Mouse (Mus musculus) regulatory T cell (primary cell): ENCODE data around the gene Wdr43.
"Not testable (repeated sequence)": the region's sequence is repeated elsewhere in the genome, so short reads cannot be mapped to it uniquely, and the experiment has no call there.

Experiments used
- in situ Hi-C: fragments of 300-600 bp; cut with MboI, MseI; formaldehyde crosslinking; loops from one replicate; pipeline ENCODE4 v1.15.1; 2025; ENCODE audit warnings: high pct_unique_total_duplicates

Wdr43 gene

GRCm38 (mm10) chr17:71615638-71616318 is at the start of gene Wdr43:
Wdr43 (plus strand) TSS chr17:71615895.
- in situ Hi-C loops, result loop anchor here (10.0 kb wide), 1 partner anchor 141 kb away; the partner anchor contains the start of gene Smchd1

- in situ Hi-C loops, result no loop called here
Observed at GRCm38 (mm10) chr17:71579176-71579705, 36.5 kb upstream of the Wdr43 start.

- in situ Hi-C loops, result no loop called here
Observed at GRCm38 (mm10) chr17:71597881-71598658, 17.6 kb upstream of the Wdr43 start.

- in situ Hi-C loops, result no loop called here
Observed at GRCm38 (mm10) chr17:71598659-71599554, 16.8 kb upstream of the Wdr43 start.

GRCm38 (mm10) chr17:71616319-71617032 is 781 bp downstream of the Wdr43 start:
- in situ Hi-C loops, result loop anchor here (10.0 kb wide), 1 partner anchor 142 kb away; the partner anchor contains the start of gene Smchd1

GRCm38 (mm10) chr17:71617033-71617362 is 1.3 kb downstream of the Wdr43 start:
- in situ Hi-C loops, result loop anchor here (10.0 kb wide), 1 partner anchor 142 kb away; the partner anchor contains the start of gene Smchd1

GRCm38 (mm10) chr17:71617974-71618373 is 2.3 kb downstream of the Wdr43 start:
- in situ Hi-C loops, result loop anchor here (10.0 kb wide), 1 partner anchor 143 kb away; the partner anchor contains the start of gene Smchd1

GRCm38 (mm10) chr17:71631806-71632205 is 16.1 kb downstream of the Wdr43 start:
- in situ Hi-C loops, result no loop called here

- in situ Hi-C loops, result no loop called here
Observed at GRCm38 (mm10) chr17:71633350-71633749, 17.7 kb downstream of the Wdr43 start.

GRCm38 (mm10) chr17:71636786-71637185 is 21.1 kb downstream of the Wdr43 start:
- in situ Hi-C loops, result no loop called here

GRCm38 (mm10) chr17:71637750-71638265 is 22.1 kb downstream of the Wdr43 start:
- in situ Hi-C loops, result no loop called here

GRCm38 (mm10) chr17:71639056-71639455 is 23.4 kb downstream of the Wdr43 start:
- in situ Hi-C loops, result not testable (repeated sequence)

- in situ Hi-C loops, result loop anchor here (10.0 kb wide), 1 partner anchor 266 kb away; no protein-coding TSS in a partner anchor
Observed at GRCm38 (mm10) chr17:71640421-71641085, 24.9 kb downstream of the Wdr43 start.

GRCm38 (mm10) chr17:71642190-71642589 is 26.5 kb downstream of the Wdr43 start:
- in situ Hi-C loops, result loop anchor here (10.0 kb wide), 1 partner anchor 267 kb away; no protein-coding TSS in a partner anchor

GRCm38 (mm10) chr17:71650011-71650410 is 34.3 kb downstream of the Wdr43 start:
- in situ Hi-C loops, result no loop called here

GRCm38 (mm10) chr17:71652495-71652894 is 36.8 kb downstream of the Wdr43 start:
- in situ Hi-C loops, result no loop called here

- in situ Hi-C loops, result no loop called here
Observed at GRCm38 (mm10) chr17:71652934-71653333, 37.2 kb downstream of the Wdr43 start.

- in situ Hi-C loops, result no loop called here
Observed at GRCm38 (mm10) chr17:71657521-71657920, 41.8 kb downstream of the Wdr43 start.

GRCm38 (mm10) chr17:71658666-71659065 is 43.0 kb downstream of the Wdr43 start:
- in situ Hi-C loops, result no loop called here

GRCm38 (mm10) chr17:71660390-71660789 is 44.7 kb downstream of the Wdr43 start:
- in situ Hi-C loops, result no loop called here
